Mouse (Mus musculus) thymus, adult 2 months (tissue): ENCODE data around the gene Nmt1.

Experiments used
- CTCF ChIP-seq: fragments of 200-500 bp; IDR thresholded peaks from 2 replicates; pipeline ENCODE4 v1.5.1; 2012; ENCODE audit warnings: mild to moderate bottlenecking, control low read depth, low read length, moderate library complexity, borderline replicate concordance; ENCODE audit not compliant: control insufficient read depth, poor library complexity, insufficient read depth; ENCODE audit errors: extremely low read depth
- POLR2A ChIP-seq: fragments of 200-500 bp; IDR thresholded peaks from 2 replicates; pipeline ENCODE4 v1.6.1; 2012; ENCODE audit warnings: mild to moderate bottlenecking, low read length, control low read depth, moderate library complexity; ENCODE audit not compliant: control insufficient read depth, poor library complexity, insufficient read depth; ENCODE audit errors: extremely low read depth

GRCm38 (mm10) chr11:103078131-103078530 is 50.1 kb downstream of the Nmt1 start:
- no peak for TF ChIP-seq POLR2A
- TF ChIP-seq CTCF, result no peak
